Mouse (Mus musculus): ENCODE measurements at regions not wholly inside any gene's neighbourhood (a gene's known extent, or its start where the extent isn't known, plus 50 kb on each side); places are given as distances from the start of the nearest gene placed in this dataset.
A peak's percentile ranks its signal among the peaks of the same experiment; 100 is the strongest.

DNA sequence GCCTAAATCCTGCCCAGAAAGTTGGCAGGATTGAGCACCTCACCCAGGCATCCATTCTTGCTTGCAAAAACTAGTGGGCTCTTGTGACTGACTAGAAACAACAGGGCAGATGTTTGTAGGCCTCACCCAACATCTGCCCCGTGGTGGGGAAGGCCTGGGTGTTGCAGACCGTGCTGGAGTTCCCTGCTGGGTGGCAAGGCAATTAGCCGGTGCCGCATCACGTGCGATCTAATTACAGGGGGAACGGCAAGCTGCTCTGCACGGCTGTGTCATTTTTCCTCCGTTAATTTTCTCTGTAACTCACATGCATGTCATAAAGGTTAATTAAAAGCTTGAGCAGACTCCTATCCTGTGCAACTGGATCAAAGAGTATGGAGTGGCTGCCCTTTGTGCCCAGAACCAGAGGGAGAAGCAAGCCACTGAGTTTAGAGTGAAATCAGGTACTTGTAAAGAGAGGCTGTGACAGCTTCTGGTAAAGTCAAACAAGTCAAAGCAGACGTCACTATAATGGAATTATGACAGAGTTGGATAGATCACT lies 143.5 kb downstream of the Ets2 start:
- no peak for DNase-seq (ENCODE audit: low read depth in 1 of 2, low spot score in 2 of 2)

DNA sequence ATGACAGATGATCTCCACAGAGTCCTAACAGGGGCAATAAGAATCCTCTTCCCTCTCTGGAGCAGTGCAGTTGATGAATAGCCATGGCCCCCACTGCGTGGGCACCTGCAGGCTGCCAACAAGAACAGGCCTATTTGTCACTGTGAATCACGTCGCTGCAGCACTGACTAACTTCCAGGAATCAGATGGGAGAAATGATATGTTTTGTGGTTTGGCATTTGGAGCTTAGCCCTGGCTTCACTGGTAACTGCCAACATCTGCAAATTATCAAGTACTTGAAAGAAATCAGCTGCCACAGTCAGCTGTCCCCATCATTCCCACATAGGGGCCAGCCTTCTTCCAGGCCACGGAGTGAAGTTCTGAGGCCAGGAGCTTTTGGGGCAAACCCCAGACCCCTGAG lies 142.8 kb downstream of the Ets2 start:
- DNase-seq (ENCODE audit: low read depth in 1 of 2, low spot score in 2 of 2): no peak

DNA sequence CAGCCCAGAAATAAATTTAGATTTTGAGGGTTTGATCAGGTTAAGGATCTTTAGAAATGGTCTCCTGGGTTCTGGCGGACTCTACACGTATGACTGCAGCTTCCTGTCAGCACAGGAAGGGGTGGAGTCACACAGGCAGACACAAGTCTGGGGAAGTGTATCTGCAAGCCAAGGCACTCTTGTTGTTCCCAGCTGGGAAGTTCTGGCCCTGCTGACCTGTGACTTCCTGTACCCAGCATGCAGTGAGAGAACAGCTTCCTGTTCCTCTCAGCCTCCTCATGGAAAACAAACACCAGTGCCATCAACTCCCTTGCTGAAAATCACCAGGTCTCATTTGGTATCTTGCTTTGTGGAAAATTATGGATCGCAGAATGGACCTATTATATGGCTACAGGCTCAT lies 140.9 kb downstream of the Ets2 start:
- no peak for DNase-seq (ENCODE audit: low read depth in 1 of 2, low spot score in 2 of 2)

DNA sequence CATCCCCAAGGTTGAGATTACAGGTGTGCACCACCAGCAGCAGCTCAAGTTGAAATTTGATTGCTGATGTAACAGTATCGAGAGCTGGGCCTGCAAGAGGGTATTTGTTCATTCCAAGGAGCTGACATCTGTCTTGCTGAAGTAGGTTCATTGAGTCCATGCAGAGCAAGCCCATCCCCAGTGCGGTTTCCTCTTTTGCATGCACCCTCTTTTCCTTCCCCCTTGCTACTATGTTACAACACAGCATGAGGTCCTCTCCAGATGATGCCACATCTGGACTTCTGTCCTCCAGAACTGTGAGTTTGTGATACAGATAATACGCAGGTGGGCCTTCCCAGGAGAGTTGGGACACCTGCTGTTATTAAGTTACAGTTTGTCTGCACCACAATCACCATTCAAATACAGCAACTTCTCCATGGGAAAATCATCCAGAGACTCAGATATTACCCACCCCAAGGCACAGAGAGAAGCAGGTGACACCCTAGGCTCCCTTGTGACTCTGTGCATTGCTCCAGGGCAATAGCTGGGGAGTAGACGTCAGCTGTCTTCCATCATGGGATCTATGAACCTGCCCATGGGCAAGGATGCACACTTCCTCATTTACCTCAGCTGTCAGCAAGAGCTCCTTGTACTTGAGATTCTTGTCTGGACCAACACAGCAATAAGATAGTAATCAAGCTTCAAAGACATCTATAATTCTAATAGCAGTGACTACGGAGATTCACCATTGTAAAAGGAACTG lies 137.8 kb downstream of the Ets2 start:
- peak; percentile 38 to 43 for DNase-seq (ENCODE audit: low read depth in 1 of 2, low spot score in 2 of 2)

DNA sequence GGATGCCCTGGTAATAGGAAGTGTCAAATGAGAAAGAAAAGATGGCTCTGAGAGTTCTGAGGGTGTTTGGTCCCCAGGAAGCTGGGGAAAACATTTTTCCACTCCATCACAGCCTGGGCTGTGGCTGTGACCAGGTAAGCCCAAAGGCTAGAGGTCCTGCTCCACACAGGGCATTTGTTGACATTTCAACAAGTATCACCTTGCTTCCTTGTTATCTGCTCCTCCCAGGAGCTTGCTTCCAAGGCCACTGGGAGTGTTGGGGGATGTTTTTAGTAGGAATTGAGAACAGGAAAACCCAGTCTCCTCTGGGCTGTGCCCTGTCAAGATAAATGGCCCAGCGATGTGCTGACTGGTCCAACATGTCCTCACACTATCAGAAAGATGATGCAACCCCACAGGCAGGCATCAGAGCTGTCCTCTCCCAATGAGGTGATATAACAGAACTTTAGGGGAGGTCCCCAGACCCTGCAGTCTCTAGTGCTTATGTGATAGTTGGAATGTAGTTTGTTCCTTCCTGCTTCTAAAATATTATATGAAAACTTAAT lies 137.1 kb downstream of the Ets2 start:
- DNase-seq (ENCODE audit: low read depth in 1 of 2, low spot score in 2 of 2): no peak

DNA sequence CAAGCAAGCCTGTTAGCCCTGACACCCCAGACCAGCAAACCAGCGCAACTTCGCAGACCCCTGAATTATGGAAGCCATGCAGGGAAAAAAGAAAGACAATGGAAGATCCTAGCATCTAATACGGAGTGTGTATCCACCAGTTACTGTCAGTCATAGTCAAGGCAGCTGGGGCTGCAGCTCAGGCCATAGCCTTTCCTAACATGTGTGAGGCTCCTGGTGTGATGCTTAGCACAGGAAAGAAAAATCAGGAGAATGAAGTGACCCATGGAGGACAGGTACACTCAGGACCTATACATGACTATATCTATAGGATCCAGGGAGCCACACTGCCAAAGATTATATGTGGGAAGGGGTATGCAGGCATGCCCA lies 136.6 kb downstream of the Ets2 start:
- DNase-seq (ENCODE audit: low read depth in 1 of 2, low spot score in 2 of 2): no peak

DNA sequence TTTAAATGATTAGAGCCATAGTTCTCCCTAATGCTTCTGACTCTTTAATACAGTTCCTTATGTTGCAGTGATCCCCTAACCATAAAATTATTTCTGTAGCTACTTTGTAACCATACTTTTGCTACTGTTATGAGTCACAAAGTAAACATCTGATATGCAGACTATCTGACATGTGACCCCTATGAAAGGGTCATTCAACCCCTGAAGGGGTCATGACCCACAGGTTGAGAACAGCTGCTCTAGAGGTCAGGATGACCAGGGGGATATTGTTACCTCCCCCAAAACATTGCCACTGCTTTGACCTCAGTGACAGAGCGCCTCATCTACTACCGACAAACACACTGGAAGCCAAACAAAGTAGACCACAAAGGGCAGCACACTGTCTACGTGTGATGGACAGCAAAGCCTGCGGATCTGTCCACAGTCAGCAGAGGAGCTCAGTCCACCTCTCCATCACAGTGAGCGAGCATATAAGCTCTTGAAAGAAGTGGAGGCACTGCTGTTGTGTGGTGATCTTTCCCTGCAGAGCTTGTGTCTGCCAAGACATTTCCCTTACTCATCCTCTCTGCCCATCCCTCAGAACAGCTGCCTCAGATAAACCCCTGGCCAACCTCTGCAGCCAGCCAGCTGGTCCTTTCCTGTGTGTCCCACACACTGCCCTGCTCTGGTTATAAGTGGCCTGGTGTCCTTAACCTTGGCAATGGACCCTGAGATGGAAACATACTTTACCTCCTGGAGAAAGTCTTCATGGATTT lies 136.0 kb downstream of the Ets2 start:
- no peak for DNase-seq (ENCODE audit: low read depth in 1 of 2, low spot score in 2 of 2)

DNA sequence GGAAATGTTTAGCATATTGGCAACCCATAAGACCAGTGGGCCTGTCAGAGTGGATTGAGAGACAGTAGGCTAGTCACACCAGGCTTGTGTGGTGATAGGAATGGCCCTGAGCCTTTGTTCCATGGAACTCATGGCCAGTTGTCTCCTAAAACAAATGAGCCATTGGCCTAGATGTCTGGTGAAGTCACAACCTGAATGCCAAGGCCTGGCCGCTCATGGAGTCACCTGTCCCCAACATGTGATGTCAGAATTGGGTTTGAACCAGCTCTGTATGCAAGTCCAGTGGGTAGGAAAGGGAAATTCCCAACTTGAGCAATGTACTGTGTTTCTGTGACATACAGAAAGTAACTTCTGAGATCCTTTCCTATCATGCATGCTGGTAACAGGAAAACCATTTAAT lies 134.1 kb downstream of the Ets2 start:
- no peak for DNase-seq (ENCODE audit: low read depth in 1 of 2, low spot score in 2 of 2)

DNA sequence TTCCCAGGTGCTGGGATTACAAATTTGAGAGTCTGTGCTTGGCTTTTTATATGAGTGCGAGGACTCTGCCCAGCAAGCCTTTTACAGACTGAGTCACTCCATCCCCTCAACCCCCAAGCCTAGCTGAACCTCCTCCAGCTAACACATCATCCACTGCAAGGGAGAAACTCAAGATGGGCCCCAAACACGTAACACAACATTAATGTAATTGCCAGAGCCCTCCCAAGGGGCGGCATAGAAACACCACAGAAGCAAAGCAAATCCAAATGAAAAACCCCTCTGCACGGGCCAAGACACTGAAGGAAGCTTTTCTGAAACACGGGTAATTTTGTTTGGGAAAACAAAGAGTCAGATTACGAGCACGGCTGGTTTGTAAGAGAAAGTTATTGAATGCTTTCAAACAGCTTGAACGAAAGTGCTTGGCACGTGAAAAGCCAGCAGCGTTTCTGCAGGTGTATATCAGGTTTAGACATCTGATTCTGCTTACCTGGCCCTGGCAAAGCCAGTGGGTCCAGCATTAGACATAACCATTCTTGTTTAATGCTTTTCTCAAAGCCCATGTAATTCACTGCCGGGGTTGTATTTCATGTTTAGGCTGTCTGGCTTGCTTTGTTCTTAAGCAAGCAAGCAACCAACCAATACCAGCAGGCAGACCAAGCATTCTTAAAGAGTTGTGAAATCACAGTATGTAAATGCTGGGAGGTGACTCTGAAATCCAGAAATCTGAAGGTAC lies 132.8 kb downstream of the Ets2 start:
- no peak for DNase-seq (ENCODE audit: low read depth in 1 of 2, low spot score in 2 of 2)

DNA sequence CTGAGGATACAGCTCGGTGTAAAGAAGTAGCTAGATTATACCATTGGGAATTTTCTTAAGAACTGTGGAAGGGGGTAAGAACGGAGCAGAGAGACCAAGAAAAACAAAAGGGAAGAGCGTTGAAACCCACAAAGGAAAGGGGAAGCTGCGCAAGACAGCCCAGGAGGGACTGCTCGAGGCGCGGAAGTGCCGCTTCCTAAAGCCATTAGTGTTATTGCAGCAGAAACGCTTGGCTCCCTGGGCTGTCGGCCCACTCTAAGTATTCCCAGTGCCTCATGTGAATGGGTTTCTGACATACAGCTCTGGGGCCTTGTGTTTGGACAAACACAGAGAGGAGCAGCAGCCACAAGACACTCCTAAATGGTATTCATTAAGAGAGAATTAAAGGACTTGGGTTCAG lies 131.6 kb downstream of the Ets2 start:
- peak in 1 of 2 experiments; percentile 28 for DNase-seq (ENCODE audit: low read depth in 1 of 2, low spot score in 2 of 2)

DNA sequence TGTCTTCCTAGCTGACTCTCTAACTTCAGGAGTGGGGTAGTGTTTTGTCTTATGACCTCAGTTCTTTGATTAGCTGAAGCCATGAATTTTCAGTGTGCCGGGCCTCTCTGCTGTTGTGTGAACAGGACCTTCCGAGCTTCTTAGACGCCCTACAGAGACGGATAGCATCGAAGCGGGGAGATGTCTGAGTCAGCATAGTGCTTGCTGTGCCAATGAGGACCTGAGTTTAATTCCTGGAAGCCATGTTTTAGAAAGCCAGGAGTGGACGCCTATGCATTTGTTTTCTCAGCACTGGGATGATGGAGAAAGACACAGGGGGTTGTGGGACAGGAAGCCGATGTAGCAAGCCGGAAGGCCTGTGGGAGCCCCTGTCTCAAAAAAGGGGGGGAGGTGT lies 130.5 kb downstream of the Ets2 start:
- DNase-seq (ENCODE audit: low read depth in 1 of 2, low spot score in 2 of 2): no peak

DNA sequence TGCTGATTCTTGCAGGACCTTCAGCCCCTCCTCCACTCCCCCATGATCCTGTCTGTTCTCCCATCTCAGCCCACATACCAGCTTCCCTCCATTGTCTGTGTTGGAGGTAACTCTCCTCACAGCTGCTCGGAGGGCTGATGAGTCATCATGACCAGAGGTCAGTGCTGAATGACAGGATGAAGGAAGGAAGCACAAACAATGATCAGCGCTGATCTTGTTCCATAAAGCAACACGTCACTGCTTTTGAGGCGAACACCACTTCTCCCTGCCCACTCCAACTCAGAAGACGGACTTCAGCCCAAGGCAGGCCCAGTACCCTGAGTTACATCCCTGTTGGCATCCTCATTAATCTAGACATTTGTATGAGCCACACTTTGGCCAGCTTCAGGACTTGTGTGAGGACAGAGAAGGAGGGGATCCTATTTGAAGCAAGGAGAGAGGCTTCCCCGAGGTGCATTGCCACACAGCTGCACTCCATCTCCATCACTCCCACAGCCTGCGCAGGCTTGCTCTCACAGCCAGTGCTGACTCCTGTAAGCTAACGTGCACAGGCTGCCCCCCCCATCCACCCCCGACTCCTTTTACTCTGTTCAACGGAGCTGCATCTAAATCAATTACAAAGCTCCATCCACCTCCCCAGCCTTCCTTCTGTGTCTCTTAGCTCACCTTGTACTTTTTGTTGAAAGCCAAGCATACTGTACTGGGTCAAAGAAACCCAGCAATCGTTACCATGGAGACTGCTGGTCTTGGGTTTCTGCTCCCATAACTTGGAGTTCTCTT lies 129.9 kb downstream of the Ets2 start:
- no peak for DNase-seq (ENCODE audit: low read depth in 1 of 2, low spot score in 2 of 2)

DNA sequence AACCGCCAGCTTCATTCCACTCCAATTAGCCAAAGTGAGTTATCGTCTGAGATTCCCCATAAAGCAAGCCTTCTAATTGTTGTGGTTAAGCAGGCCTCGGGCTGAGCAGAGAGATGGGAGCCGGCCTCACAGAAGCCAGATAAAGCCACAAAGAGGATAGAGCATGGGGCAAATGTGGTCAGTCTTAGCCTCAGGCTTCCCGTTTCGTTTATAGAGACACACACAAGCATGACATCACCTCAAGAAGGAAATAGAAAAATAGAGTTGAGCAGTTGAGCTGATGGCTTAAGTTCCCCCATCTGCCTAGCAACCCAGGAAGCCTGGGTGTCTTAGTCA lies 125.5 kb downstream of the Ets2 start:
- DNase-seq (ENCODE audit: low read depth in 1 of 2, low spot score in 2 of 2): peak; percentile 70 to 73

DNA sequence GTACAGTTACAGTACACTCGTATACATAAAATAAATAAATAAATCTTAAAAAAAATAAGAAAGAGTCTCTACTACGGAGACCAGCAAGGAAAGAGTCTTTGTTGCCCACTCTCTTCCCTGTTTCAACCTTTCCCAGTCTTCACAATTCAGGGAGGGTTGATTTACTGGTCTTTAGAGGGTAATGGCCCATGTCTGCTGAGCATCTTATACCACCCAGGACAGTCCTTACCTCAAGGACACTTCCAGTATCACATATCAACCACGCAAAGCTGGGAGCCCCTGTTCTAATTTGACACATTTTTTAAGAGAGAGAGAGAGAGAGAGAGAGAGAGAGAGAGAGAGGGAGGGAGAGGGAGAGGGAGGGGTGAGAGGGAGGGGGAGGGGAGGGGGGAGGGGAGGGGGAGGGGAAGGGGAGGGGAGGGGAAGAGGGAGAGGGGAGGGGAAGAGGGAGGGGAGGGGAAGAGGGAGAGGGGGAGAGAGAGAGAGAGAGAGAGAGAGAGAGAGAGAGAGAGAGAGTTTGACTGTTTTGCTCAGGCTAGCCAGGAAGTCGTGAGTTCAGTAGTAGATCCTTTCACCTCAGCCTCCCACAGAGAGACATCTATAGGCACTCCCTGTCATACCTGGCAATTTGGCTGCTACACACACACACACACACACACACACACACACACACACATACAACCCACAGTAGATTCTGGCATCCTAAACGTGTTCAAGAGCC lies 125.0 kb downstream of the Ets2 start:
- no peak for DNase-seq (ENCODE audit: low read depth in 1 of 2, low spot score in 2 of 2)

DNA sequence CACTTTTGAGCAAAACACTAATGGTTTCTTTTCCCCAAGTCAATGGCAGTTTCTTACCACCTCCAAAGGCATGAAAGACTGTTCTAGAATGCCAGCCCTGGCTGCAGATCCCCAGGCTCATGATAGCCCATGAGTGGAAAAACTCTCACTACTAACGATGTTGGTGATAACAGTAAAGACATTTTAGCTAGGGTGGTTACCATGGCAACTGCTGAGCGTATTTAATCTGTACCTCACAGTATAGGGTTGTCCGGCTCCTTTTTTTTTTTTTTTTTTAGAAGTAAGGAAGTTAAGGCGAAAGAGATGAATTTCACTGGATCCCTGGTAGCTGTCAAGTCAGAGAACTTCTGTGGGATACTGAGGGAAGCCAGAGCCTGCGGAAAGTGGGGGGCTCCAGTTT lies 123.8 kb downstream of the Ets2 start:
- no peak for DNase-seq (ENCODE audit: low read depth in 1 of 2, low spot score in 2 of 2)

DNA sequence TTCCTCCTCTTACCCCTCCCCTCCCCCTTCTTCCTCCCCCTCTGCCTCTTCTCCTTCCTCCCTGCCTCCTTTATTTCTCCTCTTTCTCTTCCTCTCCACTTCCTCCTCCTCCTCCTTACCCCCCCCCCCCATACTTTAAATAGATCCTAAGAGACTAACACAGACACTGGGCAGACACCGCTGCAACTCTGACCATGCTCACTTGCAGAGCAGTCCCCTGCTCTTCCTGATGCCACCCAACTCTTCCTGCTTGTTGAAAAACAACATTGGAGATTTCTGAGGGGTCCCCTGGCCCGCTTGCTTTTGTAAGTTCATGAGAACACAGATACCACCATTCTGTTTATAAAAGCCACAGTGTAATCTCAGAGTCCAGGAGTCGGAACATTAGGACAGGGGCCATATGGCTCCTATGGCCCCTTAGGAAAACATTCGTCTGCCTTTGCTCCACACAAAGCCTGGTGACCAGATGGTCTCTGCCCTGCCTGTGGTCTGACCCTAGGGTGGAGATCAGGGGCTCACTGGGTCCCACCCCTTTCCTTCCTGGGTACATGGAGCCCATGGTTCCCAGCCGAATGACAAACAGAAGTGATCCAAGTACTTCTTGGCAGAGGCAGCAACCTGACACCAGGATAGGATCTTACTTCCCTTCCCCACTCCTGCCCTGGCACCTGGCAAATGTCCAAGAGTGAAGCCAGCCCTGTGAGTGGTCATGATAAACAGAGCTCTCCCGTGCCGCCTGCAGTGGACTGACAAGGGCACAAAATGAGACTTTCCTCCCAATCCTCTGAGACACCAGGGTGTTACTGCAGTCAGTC lies 123.1 kb downstream of the Ets2 start:
- no peak for DNase-seq (ENCODE audit: low read depth in 1 of 2, low spot score in 2 of 2)

DNA sequence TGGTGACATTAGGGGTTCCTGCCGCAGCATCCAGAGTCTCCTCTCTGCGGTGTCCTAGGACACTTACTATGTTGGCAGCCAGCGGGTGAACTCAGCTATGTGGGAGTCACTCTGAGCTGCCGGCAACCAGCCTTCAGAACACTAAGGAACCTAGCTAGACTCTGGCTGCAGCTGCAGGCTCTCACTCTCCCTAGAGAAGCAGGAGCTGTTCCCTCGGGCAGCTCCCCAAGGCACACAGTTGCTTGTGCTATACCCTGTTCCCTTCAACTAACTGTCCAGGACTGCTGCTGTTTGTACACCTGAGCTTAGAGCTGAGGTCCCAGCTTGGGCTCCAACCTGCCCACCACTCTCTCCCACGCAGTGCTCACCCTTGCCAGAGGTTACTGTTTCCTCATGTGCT lies 121.9 kb downstream of the Ets2 start:
- DNase-seq (ENCODE audit: low read depth in 1 of 2, low spot score in 2 of 2): no peak

DNA sequence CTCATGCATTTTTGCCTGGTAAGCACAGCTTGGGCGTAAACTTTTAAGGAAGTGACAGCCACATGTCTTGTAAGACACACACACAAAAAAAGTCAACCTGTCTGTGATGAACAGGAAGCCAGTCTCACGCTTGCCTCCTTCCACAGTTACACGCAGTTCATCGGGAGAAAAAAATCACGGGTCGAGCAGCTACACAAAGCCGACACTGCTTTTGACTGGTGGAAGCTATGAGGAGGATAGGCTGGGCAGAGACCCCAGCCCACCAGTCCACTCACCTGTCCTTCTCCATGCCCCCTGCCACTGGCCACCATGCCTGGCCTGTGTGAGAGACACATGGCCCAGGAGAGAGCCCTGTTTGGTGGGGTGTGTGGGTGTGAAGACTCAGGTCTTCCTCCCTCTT lies 119.2 kb downstream of the Ets2 start:
- DNase-seq (ENCODE audit: low read depth in 1 of 2, low spot score in 2 of 2): no peak

DNA sequence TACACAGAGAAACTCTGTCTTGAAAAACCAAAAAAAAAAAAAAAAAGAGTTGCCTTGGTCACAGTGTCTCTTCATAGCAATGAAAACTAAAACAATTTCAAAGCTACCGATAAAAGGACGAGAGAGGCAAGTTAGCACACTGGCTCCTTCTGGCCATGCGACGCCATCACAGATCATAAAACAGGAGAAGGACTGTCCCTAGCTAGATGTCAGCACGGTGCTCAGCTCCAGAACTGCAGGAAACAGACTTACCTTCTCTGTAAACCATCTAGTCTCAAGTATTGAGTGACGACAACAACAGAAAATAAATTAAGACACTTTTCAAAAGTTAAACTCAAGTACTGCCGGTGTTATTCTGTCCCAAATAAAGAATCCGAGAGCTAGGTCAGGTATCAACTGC lies 118.7 kb downstream of the Ets2 start:
- no peak for DNase-seq (ENCODE audit: low read depth in 1 of 2, low spot score in 2 of 2)

DNA sequence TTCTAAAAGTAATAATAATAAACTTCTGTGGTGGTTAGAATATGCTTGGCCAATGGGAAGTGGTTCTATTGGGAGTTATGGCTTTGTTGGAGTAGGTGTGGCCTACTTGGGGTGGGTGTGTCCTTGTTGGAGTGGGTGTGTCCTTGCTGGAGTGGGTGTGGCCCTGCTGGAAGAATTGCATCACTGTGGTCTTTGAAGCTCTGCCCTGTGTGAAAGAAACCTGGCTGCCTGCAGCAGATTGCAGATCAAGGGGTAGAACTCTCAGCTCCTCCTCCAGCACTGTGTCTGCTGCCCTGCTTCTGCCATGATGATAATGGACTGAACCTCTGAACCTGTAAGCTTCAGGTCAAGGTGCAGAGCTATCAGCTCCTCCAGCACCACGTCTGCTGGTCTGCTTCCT lies 118.1 kb downstream of the Ets2 start:
- no peak for DNase-seq (ENCODE audit: low read depth in 1 of 2, low spot score in 2 of 2)
